Mouse (Mus musculus): Measurements from ENCODE around the gene Rasl11b. TPM values are rescaled to one million over a fixed set of nuclear protein-coding genes. Genes with fewer than 3 reads are reported as not detected.

The Rasl11b gene
- total and polyA plus RNA-seq, 2 experiments, result 1.1 to 6.6 TPM

DNA sequence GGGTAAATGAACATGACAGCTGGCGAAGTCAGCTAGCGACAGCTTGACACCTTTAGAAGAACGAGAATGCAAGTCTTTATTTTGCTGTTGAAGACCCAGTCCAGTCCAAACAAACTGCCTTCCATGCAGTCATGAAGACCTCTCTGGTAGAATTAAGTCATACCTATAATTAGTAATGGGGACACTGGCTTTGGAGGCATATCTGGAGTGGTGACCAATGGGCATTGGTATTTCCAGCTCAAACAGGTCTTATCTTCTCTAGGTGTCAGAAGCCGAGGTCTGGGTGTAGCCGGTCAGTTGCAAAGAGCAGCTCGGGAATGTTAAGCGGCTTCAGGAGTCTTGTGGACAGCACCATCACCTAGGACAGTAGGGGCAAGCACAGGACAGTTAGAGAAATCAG lies 11.0 kb downstream of the Rasl11b start:
- no peak overlapping the region for H3K4me3 ChIP-seq (ENCODE audit: insufficient read depth, low read depth, low read length)
- TF ChIP-seq CTCF (IDR thresholded peaks at IDR 0.05; ENCODE audit: low read depth, low read length), result no peak
- no peak for TF ChIP-seq POLR2A (IDR thresholded peaks at IDR 0.05; ENCODE audit: extremely low read depth, insufficient read depth, low read length)
- no peak for DNase-seq (ENCODE audit: extremely low read depth, low read depth, low spot score)
- WGBS, result 92% methylated on average over 7 of the region's 7 CpGs
- no peaks in the 10 kb centered on the region for H3K79me2 ChIP-seq (ENCODE audit: control insufficient read depth, insufficient read depth, low read length)
- H3K36me3 ChIP-seq (ENCODE audit: control insufficient read depth, insufficient read depth, low read length), result no peaks in the 10 kb centered on the region
- H3K27me3 ChIP-seq (ENCODE audit: control insufficient read depth, insufficient read depth, low read length), result no peaks in the 10 kb centered on the region
- no peak overlapping the region for H3K27ac ChIP-seq (replicated peaks; ENCODE audit: insufficient read depth, low read depth, low read length)
- H3K4me1 ChIP-seq (ENCODE audit: control insufficient read depth, insufficient read depth, low read length), result no peaks in the 10 kb centered on the region
- H3K9ac ChIP-seq (ENCODE audit: low read depth, low read length), result no peak overlapping the region

DNA sequence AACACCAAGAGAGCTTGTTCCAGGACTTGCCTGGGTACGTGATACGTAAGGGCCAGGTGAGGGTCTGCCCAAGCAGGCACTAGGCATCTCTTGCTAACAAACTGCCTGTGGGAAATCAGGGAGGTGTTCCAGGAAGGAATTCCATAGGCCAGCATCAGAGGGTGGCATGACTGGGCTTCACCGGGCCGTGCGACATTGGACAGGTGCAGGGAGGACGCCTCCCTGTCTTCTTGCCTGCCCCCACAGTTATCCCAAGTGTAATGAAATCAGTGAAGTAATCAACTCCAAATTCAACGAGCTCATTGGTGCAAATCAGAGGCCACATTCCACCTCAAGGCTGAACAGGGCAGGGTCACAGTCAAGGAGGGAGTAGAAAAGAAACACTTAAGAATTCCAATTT lies 11.6 kb downstream of the Rasl11b start:
- no peak overlapping the region for H3K9ac ChIP-seq (ENCODE audit: low read depth, low read length)
- no peaks in the 10 kb centered on the region for H3K36me3 ChIP-seq (ENCODE audit: control insufficient read depth, insufficient read depth, low read length)
- TF ChIP-seq CTCF (IDR thresholded peaks at IDR 0.05; ENCODE audit: low read depth, low read length), result no peak
- no peak for TF ChIP-seq POLR2A (IDR thresholded peaks at IDR 0.05; ENCODE audit: extremely low read depth, insufficient read depth, low read length)
- no peak overlapping the region for H3K4me3 ChIP-seq (ENCODE audit: insufficient read depth, low read depth, low read length)
- no peaks in the 10 kb centered on the region for H3K4me1 ChIP-seq (ENCODE audit: control insufficient read depth, insufficient read depth, low read length)
- WGBS, result 96% methylated on average over 7 of the region's 7 CpGs
- H3K79me2 ChIP-seq (ENCODE audit: control insufficient read depth, insufficient read depth, low read length), result no peaks in the 10 kb centered on the region
- H3K27me3 ChIP-seq (ENCODE audit: control insufficient read depth, insufficient read depth, low read length), result no peaks in the 10 kb centered on the region
- DNase-seq (ENCODE audit: extremely low read depth, low read depth, low spot score), result no peak
- no peak overlapping the region for H3K27ac ChIP-seq (replicated peaks; ENCODE audit: insufficient read depth, low read depth, low read length)

DNA sequence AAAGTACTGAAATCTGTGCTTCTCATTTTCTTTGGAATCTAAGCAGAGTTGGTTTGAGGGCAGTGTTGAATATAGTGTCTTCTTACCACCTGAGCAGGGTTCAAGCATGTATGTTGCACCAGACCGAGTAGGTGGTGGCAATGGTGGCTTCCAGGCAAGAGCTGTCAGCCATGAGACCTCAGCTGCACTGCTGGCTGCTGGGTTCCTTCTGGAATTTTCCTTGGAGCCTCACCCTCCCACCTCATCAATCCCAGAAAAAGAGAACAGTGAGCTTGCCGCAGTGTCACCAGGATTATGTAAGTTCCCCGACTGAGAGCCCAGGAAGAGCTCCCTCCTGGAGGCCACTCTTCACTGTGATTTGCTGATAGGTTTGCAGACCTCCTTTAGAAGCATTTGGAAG lies 12.1 kb downstream of the Rasl11b start:
- no peak overlapping the region for H3K9ac ChIP-seq (ENCODE audit: low read depth, low read length)
- H3K79me2 ChIP-seq (ENCODE audit: control insufficient read depth, insufficient read depth, low read length), result no peaks in the 10 kb centered on the region
- TF ChIP-seq POLR2A (IDR thresholded peaks at IDR 0.05; ENCODE audit: extremely low read depth, insufficient read depth, low read length), result no peak
- TF ChIP-seq CTCF (IDR thresholded peaks at IDR 0.05; ENCODE audit: low read depth, low read length), result no peak
- H3K4me1 ChIP-seq (ENCODE audit: control insufficient read depth, insufficient read depth, low read length), result no peaks in the 10 kb centered on the region
- H3K4me3 ChIP-seq (ENCODE audit: insufficient read depth, low read depth, low read length), result no peak overlapping the region
- WGBS, result 95% methylated on average over 3 of the region's 3 CpGs
- no peaks in the 10 kb centered on the region for H3K27me3 ChIP-seq (ENCODE audit: control insufficient read depth, insufficient read depth, low read length)
- H3K36me3 ChIP-seq (ENCODE audit: control insufficient read depth, insufficient read depth, low read length), result no peaks in the 10 kb centered on the region
- H3K27ac ChIP-seq (replicated peaks; ENCODE audit: insufficient read depth, low read depth, low read length), result no peak overlapping the region
- no peak for DNase-seq (ENCODE audit: extremely low read depth, low read depth, low spot score)

DNA sequence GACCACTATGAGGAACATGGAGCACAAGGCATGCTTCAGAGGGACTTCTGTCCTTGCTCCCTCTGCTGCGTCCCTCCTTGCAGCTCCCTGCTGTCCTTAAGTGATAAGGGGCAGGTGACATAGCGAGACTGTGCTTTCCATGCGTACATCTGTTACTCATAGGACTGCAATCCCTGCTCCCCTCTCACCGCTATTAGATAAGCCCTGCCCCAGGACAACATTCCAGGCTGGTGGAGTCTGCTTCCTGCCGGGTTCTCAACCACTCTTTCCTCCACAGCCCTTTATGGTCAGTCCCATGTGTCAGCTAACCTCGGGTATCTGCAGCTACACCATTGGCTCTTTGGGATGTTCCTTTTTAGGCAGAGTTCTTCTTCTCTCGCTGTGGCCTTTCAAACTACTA lies 13.4 kb downstream of the Rasl11b start:
- 80% methylated on average over 7 of the region's 7 CpGs for WGBS
- no peak for TF ChIP-seq POLR2A (IDR thresholded peaks at IDR 0.05; ENCODE audit: extremely low read depth, insufficient read depth, low read length)
- TF ChIP-seq CTCF (IDR thresholded peaks at IDR 0.05; ENCODE audit: low read depth, low read length), result no peak
- no peak overlapping the region for H3K4me3 ChIP-seq (ENCODE audit: insufficient read depth, low read depth, low read length)
- no peaks in the 10 kb centered on the region for H3K27me3 ChIP-seq (ENCODE audit: control insufficient read depth, insufficient read depth, low read length)
- DNase-seq (ENCODE audit: extremely low read depth, low read depth, low spot score), result no peak
- no peak overlapping the region for H3K27ac ChIP-seq (replicated peaks; ENCODE audit: insufficient read depth, low read depth, low read length)
- no peaks in the 10 kb centered on the region for H3K4me1 ChIP-seq (ENCODE audit: control insufficient read depth, insufficient read depth, low read length)
- H3K9ac ChIP-seq (ENCODE audit: low read depth, low read length), result no peak overlapping the region
- H3K79me2 ChIP-seq (ENCODE audit: control insufficient read depth, insufficient read depth, low read length), result no peaks in the 10 kb centered on the region
- no peaks in the 10 kb centered on the region for H3K36me3 ChIP-seq (ENCODE audit: control insufficient read depth, insufficient read depth, low read length)

DNA sequence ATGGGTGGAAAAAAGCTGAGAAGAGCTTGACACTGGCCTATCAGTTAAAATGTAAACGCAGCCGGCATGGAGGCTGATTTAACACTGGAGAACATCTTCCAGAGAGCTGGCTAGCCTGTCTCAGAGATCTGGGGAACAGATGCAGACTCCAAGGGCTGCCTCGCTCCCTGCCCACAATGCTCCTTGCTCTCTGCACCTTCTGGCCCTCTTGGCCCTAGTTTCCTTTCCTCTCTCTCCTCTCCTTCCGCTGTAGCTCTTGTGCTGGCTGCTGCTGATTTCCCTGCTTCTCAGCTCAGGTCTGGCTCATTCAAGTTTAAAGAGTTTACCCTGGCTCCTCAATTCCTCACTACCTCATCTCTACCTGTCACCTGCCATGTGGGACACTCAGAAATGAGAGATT lies 14.6 kb downstream of the Rasl11b start:
- WGBS, result 78% methylated on average over 4 of the region's 4 CpGs
- TF ChIP-seq POLR2A (IDR thresholded peaks at IDR 0.05; ENCODE audit: extremely low read depth, insufficient read depth, low read length) (no peak), CTCF (IDR thresholded peaks at IDR 0.05; ENCODE audit: low read depth, low read length) (no peak)
- H3K9ac ChIP-seq (ENCODE audit: low read depth, low read length), result no peak overlapping the region

DNA sequence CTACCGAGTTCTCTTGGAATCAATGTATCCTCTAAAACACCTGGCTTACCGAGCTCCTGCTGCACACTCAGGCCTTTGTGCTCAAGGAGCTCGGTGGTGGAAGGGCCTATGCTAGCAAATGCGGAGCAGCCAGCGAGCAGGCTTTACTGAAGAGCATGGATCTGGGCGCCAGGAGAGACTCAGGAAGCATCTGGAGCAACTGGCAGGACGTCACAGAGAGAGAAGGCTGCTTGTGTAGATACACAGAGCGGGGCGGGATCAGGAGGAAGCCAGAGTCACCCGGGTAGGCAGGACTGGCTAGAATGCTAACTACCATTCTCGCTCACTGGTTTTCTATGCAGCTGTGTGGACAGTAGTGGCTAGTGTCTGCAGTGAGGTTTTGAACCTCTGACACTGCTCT lies 16.3 kb downstream of the Rasl11b start:
- DNase-seq (ENCODE audit: extremely low read depth, low read depth, low spot score), result no peak
- Histone ChIP-seq H3K36me3 (ENCODE audit: control insufficient read depth, insufficient read depth, low read length) (no peaks in the 10 kb centered on the region), H3K27ac (replicated peaks; ENCODE audit: insufficient read depth, low read depth, low read length) (no peak overlapping the region), H3K4me1 (ENCODE audit: control insufficient read depth, insufficient read depth, low read length) (no peaks in the 10 kb centered on the region), H3K79me2 (ENCODE audit: control insufficient read depth, insufficient read depth, low read length) (no peaks in the 10 kb centered on the region), H3K9ac (ENCODE audit: low read depth, low read length) (no peak overlapping the region), H3K4me3 (ENCODE audit: insufficient read depth, low read depth, low read length) (no peak overlapping the region), H3K27me3 (ENCODE audit: control insufficient read depth, insufficient read depth, low read length) (no peaks in the 10 kb centered on the region)
- WGBS, result 77% methylated on average over 11 of the region's 11 CpGs
- TF ChIP-seq POLR2A (IDR thresholded peaks at IDR 0.05; ENCODE audit: extremely low read depth, insufficient read depth, low read length) (no peak), CTCF (IDR thresholded peaks at IDR 0.05; ENCODE audit: low read depth, low read length) (no peak)

More for the DNA sequence above, 14.6 kb downstream of the Rasl11b start:
- Histone ChIP-seq H3K27ac (replicated peaks; ENCODE audit: insufficient read depth, low read depth, low read length) (no peak overlapping the region), H3K4me1 (ENCODE audit: control insufficient read depth, insufficient read depth, low read length) (no peaks in the 10 kb centered on the region), H3K4me3 (ENCODE audit: insufficient read depth, low read depth, low read length) (no peak overlapping the region), H3K36me3 (ENCODE audit: control insufficient read depth, insufficient read depth, low read length) (no peaks in the 10 kb centered on the region), H3K27me3 (ENCODE audit: control insufficient read depth, insufficient read depth, low read length) (no peaks in the 10 kb centered on the region), H3K79me2 (ENCODE audit: control insufficient read depth, insufficient read depth, low read length) (no peaks in the 10 kb centered on the region)
- no peak for DNase-seq (ENCODE audit: extremely low read depth, low read depth, low spot score)

Measured in liver, adult 2 months (tissue).